Mouse (Mus musculus) hindbrain, embryonic 13.5 days (tissue): ENCODE measurements at regions not wholly inside any gene's neighbourhood (a gene's known extent, or its start where the extent isn't known, plus 50 kb on each side); places are given as distances from the start of the nearest gene placed in this dataset.

Source experiments
- ATAC-seq: fragments of 200-750 bp; cut with Nextera tagmentation; 2 replicates; pipeline ENCODE4 v1.8.0; 2017; ENCODE audit warnings: moderate TSS enrichment; ENCODE audit not compliant: low FRiP score
- H3K27ac ChIP-seq: fragments of 300-500 bp; sonication (generic); 2 replicates; pipeline ENCODE4 v1.5.1; 2015; ENCODE audit warnings: inconsistent platforms, mild to moderate bottlenecking, moderate library complexity
- H3K27me3 ChIP-seq: fragments of 300-500 bp; sonication (generic); 2 replicates; pipeline ENCODE4 v1.6.1; 2015; ENCODE audit warnings: mild to moderate bottlenecking, inconsistent platforms
- H3K36me3 ChIP-seq: fragments of 300-500 bp; sonication (generic); 2 replicates; pipeline ENCODE4 v1.6.1; 2015; ENCODE audit warnings: mild to moderate bottlenecking, inconsistent platforms
- H3K4me1 ChIP-seq: fragments of 300-500 bp; sonication (generic); replicated peaks from 2 replicates; pipeline ENCODE4 v1.6.1; 2015; ENCODE audit warnings: inconsistent platforms
- H3K4me2 ChIP-seq: fragments of 300-500 bp; sonication (generic); 2 replicates; pipeline ENCODE4 v1.6.1; 2015; ENCODE audit warnings: inconsistent platforms, mild to moderate bottlenecking, moderate library complexity
- H3K4me3 ChIP-seq: fragments of 300-500 bp; sonication (generic); 2 replicates; pipeline ENCODE4 v1.5.1; 2015; ENCODE audit warnings: mild to moderate bottlenecking, inconsistent platforms
- H3K9ac ChIP-seq: fragments of 300-500 bp; sonication (generic); 2 replicates; pipeline ENCODE4 v1.6.1; 2015; ENCODE audit warnings: mild to moderate bottlenecking, inconsistent platforms
- H3K9me3 ChIP-seq: fragments of 300-500 bp; sonication (generic); 2 replicates; pipeline ENCODE4 v1.6.1; 2016; ENCODE audit warnings: inconsistent platforms
- WGBS: fragments of 180-500 bp; shearing (Covaris S2); methylation state at CpG from one replicate; pipeline ENCODE4 v1.1.7; 2015; 5-methylcytosine and 5-hydroxymethylcytosine counted together

- ATAC-seq, result no peak
- H3K36me3 ChIP-seq, result no peaks in the 10 kb centered on the region
- H3K4me3 ChIP-seq, result no peak overlapping the region
- H3K27me3 ChIP-seq, result no peaks in the 10 kb centered on the region
- no peak overlapping the region for H3K4me2 ChIP-seq
- H3K27ac ChIP-seq, result no peak overlapping the region
- no peak overlapping the region for H3K9ac ChIP-seq
- H3K9me3 ChIP-seq, result no peaks in the 10 kb centered on the region
- H3K4me1 ChIP-seq, result no peaks in the 10 kb centered on the region
These were observed 63.9 kb upstream of the Slc7a14 start for GRCm38 (mm10) chr3:31374061-31374460.

GRCm38 (mm10) chr3:31368259-31368658, 58.1 kb upstream of the Slc7a14 start:
- 0 out of 2 replicates have a peak overlapping the region, but pooled peaks have one; percentile 10 for H3K27ac ChIP-seq

More at GRCm38 (mm10) chr3:31368259-31368658, 58.1 kb upstream of the Slc7a14 start:
- Histone ChIP-seq H3K9me3 (no peaks in the 10 kb centered on the region), H3K36me3 (no peaks in the 10 kb centered on the region), H3K4me2 (no peak overlapping the region), H3K9ac (no peak overlapping the region), H3K4me1 (no peaks in the 10 kb centered on the region), H3K4me3 (no peak overlapping the region), H3K27me3 (no peaks in the 10 kb centered on the region)
- ATAC-seq, result no peak
- WGBS, result 67% methylated on average over 2 of the region's 2 CpGs
